Mouse (Mus musculus) embryo, embryonic 9.5 days (tissue): ENCODE measurements at regions not wholly inside any gene's neighbourhood (a gene's known extent, or its start where the extent isn't known, plus 50 kb on each side); places are given as distances from the start of the nearest gene placed in this dataset.

Experiments
- DNase-seq: peaks from one replicate; pipeline ENCODE4 v3.0.0-alpha.2; 2017; ENCODE audit errors: extremely low spot score

- no peak for DNase-seq
These were observed 782.0 kb upstream of the Celf2 start for GRCm38 (mm10) chr2:8291357-8291756.

- DNase-seq: no peak
These were observed 778.0 kb upstream of the Celf2 start for GRCm38 (mm10) chr2:8287403-8287802.

GRCm38 (mm10) chr2:8276127-8276773 lies 766.9 kb upstream of the Celf2 start:
- DNase-seq: no peak
